Mouse (Mus musculus): ENCODE data around the gene Klhl3. TPM values are rescaled to one million over a fixed set of nuclear protein-coding genes. Genes with fewer than 3 reads are reported as not detected.

Klhl3 gene
- polyA plus RNA-seq, 1 experiment, result 0.20 TPM

- H3K27ac ChIP-seq (replicated peaks; ENCODE audit: low read depth, low read length), result no peak overlapping the region
- H3K4me1 ChIP-seq (ENCODE audit: control insufficient read depth, insufficient read depth, insufficient read length, low read length), result peaks cover 6% of the 10 kb centered on the region; the same call in 1 of the 2 replicates
- H3K4me3 ChIP-seq (ENCODE audit: insufficient read depth, low read depth, low read length), result no peak overlapping the region
Observed at GRCm38 (mm10) chr13:58111306-58111705, 2.1 kb downstream of the Klhl3 start.

- H3K4me3 ChIP-seq (ENCODE audit: insufficient read depth, low read depth, low read length), result no peak overlapping the region
- no peaks in the 10 kb centered on the region for H3K4me1 ChIP-seq (ENCODE audit: control insufficient read depth, insufficient read depth, insufficient read length, low read length)
- no peak overlapping the region for H3K27ac ChIP-seq (replicated peaks; ENCODE audit: low read depth, low read length)
Observed at GRCm38 (mm10) chr13:58090643-58091042, 22.7 kb downstream of the Klhl3 start.

- Histone ChIP-seq H3K4me3 (ENCODE audit: insufficient read depth, low read depth, low read length) (no peak overlapping the region), H3K27ac (replicated peaks; ENCODE audit: low read depth, low read length) (no peak overlapping the region), H3K4me1 (ENCODE audit: control insufficient read depth, insufficient read depth, insufficient read length, low read length) (no peaks in the 10 kb centered on the region)
Observed at GRCm38 (mm10) chr13:58084396-58084795, 29.0 kb downstream of the Klhl3 start.

- Histone ChIP-seq H3K27ac (replicated peaks; ENCODE audit: low read depth, low read length) (no peak overlapping the region), H3K4me3 (ENCODE audit: insufficient read depth, low read depth, low read length) (no peak overlapping the region), H3K4me1 (ENCODE audit: control insufficient read depth, insufficient read depth, insufficient read length, low read length) (no peaks in the 10 kb centered on the region)
Observed at GRCm38 (mm10) chr13:58083521-58083920, 29.9 kb downstream of the Klhl3 start.

GRCm38 (mm10) chr13:58083048-58083447 lies 30.3 kb downstream of the Klhl3 start:
- Histone ChIP-seq H3K4me1 (ENCODE audit: control insufficient read depth, insufficient read depth, insufficient read length, low read length) (no peaks in the 10 kb centered on the region), H3K27ac (replicated peaks; ENCODE audit: low read depth, low read length) (no peak overlapping the region), H3K4me3 (ENCODE audit: insufficient read depth, low read depth, low read length) (no peak overlapping the region)

- Histone ChIP-seq H3K4me1 (ENCODE audit: control insufficient read depth, insufficient read depth, insufficient read length, low read length) (no peaks in the 10 kb centered on the region), H3K27ac (replicated peaks; ENCODE audit: low read depth, low read length) (no peak overlapping the region), H3K4me3 (ENCODE audit: insufficient read depth, low read depth, low read length) (no peak overlapping the region)
Observed at GRCm38 (mm10) chr13:58078361-58078760, 35.0 kb downstream of the Klhl3 start.

- Histone ChIP-seq H3K4me3 (ENCODE audit: insufficient read depth, low read depth, low read length) (no peak overlapping the region), H3K4me1 (ENCODE audit: control insufficient read depth, insufficient read depth, insufficient read length, low read length) (peaks cover 3% of the 10 kb centered on the region; the same call in 1 of the 2 replicates), H3K27ac (replicated peaks; ENCODE audit: low read depth, low read length) (no peak overlapping the region)
Observed at GRCm38 (mm10) chr13:58074881-58075280, 38.5 kb downstream of the Klhl3 start.

- peaks cover 3% of the 10 kb centered on the region; the same call in 1 of the 2 replicates for H3K4me1 ChIP-seq (ENCODE audit: control insufficient read depth, insufficient read depth, insufficient read length, low read length)
- H3K4me3 ChIP-seq (ENCODE audit: insufficient read depth, low read depth, low read length), result no peak overlapping the region
- H3K27ac ChIP-seq (replicated peaks; ENCODE audit: low read depth, low read length), result no peak overlapping the region
Observed at GRCm38 (mm10) chr13:58074466-58074865, 38.9 kb downstream of the Klhl3 start.

- Histone ChIP-seq H3K4me3 (ENCODE audit: insufficient read depth, low read depth, low read length) (no peak overlapping the region), H3K4me1 (ENCODE audit: control insufficient read depth, insufficient read depth, insufficient read length, low read length) (peaks cover 3% of the 10 kb centered on the region; the same call in 1 of the 2 replicates), H3K27ac (replicated peaks; ENCODE audit: low read depth, low read length) (peak overlapping the region; percentile 32)
Observed at GRCm38 (mm10) chr13:58073254-58073882, 40.0 kb downstream of the Klhl3 start.

- Histone ChIP-seq H3K4me3 (ENCODE audit: insufficient read depth, low read depth, low read length) (no peak overlapping the region), H3K27ac (replicated peaks; ENCODE audit: low read depth, low read length) (no peak overlapping the region), H3K4me1 (ENCODE audit: control insufficient read depth, insufficient read depth, insufficient read length, low read length) (peaks cover 12% of the 10 kb centered on the region; the same call in 1 of the 2 replicates)
Observed at GRCm38 (mm10) chr13:58071209-58071608, 42.2 kb downstream of the Klhl3 start.

GRCm38 (mm10) chr13:58070504-58070903 lies 42.9 kb downstream of the Klhl3 start:
- no peak overlapping the region for H3K4me3 ChIP-seq (ENCODE audit: insufficient read depth, low read depth, low read length)
- no peak overlapping the region for H3K27ac ChIP-seq (replicated peaks; ENCODE audit: low read depth, low read length)
- peaks cover 17% of the 10 kb centered on the region for H3K4me1 ChIP-seq (ENCODE audit: control insufficient read depth, insufficient read depth, insufficient read length, low read length)

GRCm38 (mm10) chr13:58068421-58069209 lies 44.8 kb downstream of the Klhl3 start:
- Histone ChIP-seq H3K4me1 (ENCODE audit: control insufficient read depth, insufficient read depth, insufficient read length, low read length) (peaks cover 20% of the 10 kb centered on the region), H3K27ac (replicated peaks; ENCODE audit: low read depth, low read length) (no peak overlapping the region)

GRCm38 (mm10) chr13:58067540-58068103 lies 45.8 kb downstream of the Klhl3 start:
- peak overlapping the region; percentile 92 for H3K27ac ChIP-seq (replicated peaks; ENCODE audit: low read depth, low read length)
- peaks cover 18% of the 10 kb centered on the region for H3K4me1 ChIP-seq (ENCODE audit: control insufficient read depth, insufficient read depth, insufficient read length, low read length)
- peak overlapping the region; percentile 8 for H3K4me3 ChIP-seq (ENCODE audit: insufficient read depth, low read depth, low read length)

More at GRCm38 (mm10) chr13:58068421-58069209, 44.8 kb downstream of the Klhl3 start:
- no peak overlapping the region for H3K4me3 ChIP-seq (ENCODE audit: insufficient read depth, low read depth, low read length)

- H3K27ac ChIP-seq (replicated peaks; ENCODE audit: low read depth, low read length), result peak overlapping the region; percentile 92
- peak overlapping the region; percentile 8 for H3K4me3 ChIP-seq (ENCODE audit: insufficient read depth, low read depth, low read length)
- H3K4me1 ChIP-seq (ENCODE audit: control insufficient read depth, insufficient read depth, insufficient read length, low read length), result peaks cover 18% of the 10 kb centered on the region
Observed at GRCm38 (mm10) chr13:58066496-58067389, 46.6 kb downstream of the Klhl3 start.

Data from brown adipose tissue, adult 24 weeks (tissue).